Mouse (Mus musculus) lung, embryonic 14.5 days (tissue): ENCODE measurements around the gene Lingo2. TPM values are rescaled to one million over a fixed set of nuclear protein-coding genes. Genes with fewer than 3 reads are reported as not detected.

Experiments
- ATAC-seq: fragments of 200-750 bp; cut with Nextera tagmentation; 2 replicates; pipeline ENCODE4 v1.8.0; 2017; ENCODE audit warnings: mild to moderate bottlenecking, moderate TSS enrichment, moderate library complexity; ENCODE audit not compliant: insufficient read depth
- DNase-seq: peaks from one replicate; pipeline ENCODE4 v3.0.0-alpha.2; 2015
- H3K27ac ChIP-seq: fragments of 300-500 bp; sonication (generic); 2 replicates; pipeline ENCODE4 v1.5.1; 2014; ENCODE audit warnings: low read depth, mild to moderate bottlenecking, moderate library complexity
- H3K27me3 ChIP-seq: fragments of 300-500 bp; sonication (generic); 2 replicates; pipeline ENCODE4 v1.6.1; 2014; ENCODE audit warnings: low read length, control low read depth; ENCODE audit not compliant: insufficient read depth
- H3K36me3 ChIP-seq: fragments of 300-500 bp; sonication (generic); 2 replicates; pipeline ENCODE4 v1.6.1; 2014; ENCODE audit warnings: control low read depth; ENCODE audit not compliant: insufficient read depth
- H3K4me1 ChIP-seq: fragments of 300-500 bp; sonication (generic); 2 replicates; pipeline ENCODE4 v1.6.1; 2014; ENCODE audit warnings: antibody characterized with exemption, control low read depth; ENCODE audit not compliant: insufficient read depth
- H3K4me2 ChIP-seq: fragments of 300-500 bp; sonication (generic); 2 replicates; pipeline ENCODE4 v1.6.1; 2014; ENCODE audit warnings: mild to moderate bottlenecking
- H3K4me3 ChIP-seq: fragments of 300-500 bp; sonication (generic); 2 replicates; pipeline ENCODE4 v1.5.1; 2014; ENCODE audit warnings: low read depth, low read length
- H3K9ac ChIP-seq: fragments of 300-500 bp; sonication (generic); 2 replicates; pipeline ENCODE4 v1.6.1; 2014
- H3K9me3 ChIP-seq: fragments of 300-500 bp; sonication (generic); 2 replicates; pipeline ENCODE4 v1.6.1; 2016; ENCODE audit warnings: low read depth, low read length, control low read depth
- CTCF ChIP-seq: IDR thresholded peaks from 2 replicates; pipeline ENCODE4 v1.5.1; 2016; ENCODE audit warnings: antibody characterized with exemption, low read depth
- WGBS: fragments of 180-500 bp; shearing (Covaris S2); extraction: QIAGEN DNeasy Blood & Tissue Kit; methylation state at CpG from one replicate; pipeline ENCODE4 v1.1.7; 2014; 5-methylcytosine and 5-hydroxymethylcytosine counted together
- polyA plus RNA-seq: library from polyadenylated mRNA; unstranded; fragments of >200 nt; fragmentation: Nextera tagmentation; extraction: Ambion mirVana; gene quantifications from 2 replicates; pipeline ENCODE4 v1.2.1, GENCODE M21; 2014

The Lingo2 gene
- polyA plus RNA-seq, 1 experiment from 2014 or later = 0.16 TPM

DNA sequence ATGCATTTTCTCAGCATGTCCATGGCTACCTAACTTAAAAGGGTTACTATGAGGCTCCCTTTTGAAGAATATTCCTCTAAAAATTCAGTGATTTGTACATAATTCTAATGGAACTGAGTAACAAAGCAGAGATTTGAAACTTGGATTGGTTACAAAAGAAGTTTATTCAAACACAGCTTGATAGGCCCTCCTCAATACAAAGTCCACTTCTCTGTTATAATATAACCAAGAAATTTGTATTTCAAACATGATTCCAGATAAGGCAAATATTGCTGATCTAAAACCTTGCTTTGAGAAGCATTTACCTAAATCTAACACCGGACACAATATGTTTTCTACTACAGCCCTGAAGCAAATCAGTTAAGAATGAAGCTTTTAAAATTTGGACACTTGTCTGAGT lies 60.7 kb downstream of the Lingo2 start:
- Histone ChIP-seq H3K4me2 (no peak overlapping the region), H3K36me3 (no peaks in the 10 kb centered on the region), H3K9me3 (no peaks in the 10 kb centered on the region), H3K4me1 (no peaks in the 10 kb centered on the region), H3K27ac (no peak overlapping the region), H3K9ac (no peak overlapping the region), H3K4me3 (no peak overlapping the region), H3K27me3 (no peaks in the 10 kb centered on the region)
- DNase-seq (no peak), ATAC-seq (no peak)
- TF ChIP-seq CTCF = no peak
- WGBS = 69% methylated on average over 1 of the region's 1 CpGs

- 83% methylated on average over 3 of the region's 3 CpGs for WGBS
- TF ChIP-seq CTCF = no peak
- no peak overlapping the region for H3K4me3 ChIP-seq
- H3K9ac ChIP-seq = no peak overlapping the region
- H3K4me2 ChIP-seq = no peak overlapping the region
- no peak overlapping the region for H3K27ac ChIP-seq
- DNase-seq = no peak
- no peaks in the 10 kb centered on the region for H3K36me3 ChIP-seq
- no peaks in the 10 kb centered on the region for H3K9me3 ChIP-seq
- ATAC-seq = no peak
- H3K4me1 ChIP-seq = no peaks in the 10 kb centered on the region
- no peaks in the 10 kb centered on the region for H3K27me3 ChIP-seq
Observed at GRCm38 (mm10) chr4:36890365-36890764, 61.2 kb downstream of the Lingo2 start.

DNA sequence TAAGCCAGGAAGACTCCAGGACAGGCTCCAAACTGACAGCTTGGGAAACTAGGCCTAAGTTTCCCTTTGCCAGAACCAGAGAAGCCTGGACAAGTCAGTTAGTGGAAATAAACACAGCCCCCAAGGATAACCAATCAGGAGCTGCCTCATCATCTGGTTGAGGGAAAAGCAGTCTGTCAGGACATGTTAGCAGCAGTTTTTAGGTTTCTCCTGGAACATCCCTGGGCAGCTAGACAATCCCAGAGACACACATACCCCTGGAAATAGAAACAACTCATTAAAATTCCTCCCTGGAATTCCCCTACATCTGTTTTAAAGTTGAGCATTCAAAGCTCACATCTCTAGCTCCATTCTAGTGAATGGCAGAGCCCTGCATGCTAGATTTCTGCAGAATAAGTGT lies 76.8 kb downstream of the Lingo2 start:
- TF ChIP-seq CTCF = no peak
- no peaks in the 10 kb centered on the region for H3K36me3 ChIP-seq
- no peak overlapping the region for H3K9ac ChIP-seq
- H3K4me3 ChIP-seq = no peak overlapping the region
- H3K4me2 ChIP-seq = no peak overlapping the region
- no peak for ATAC-seq
- no peak overlapping the region for H3K27ac ChIP-seq
- no peaks in the 10 kb centered on the region for H3K9me3 ChIP-seq
- no peaks in the 10 kb centered on the region for H3K27me3 ChIP-seq
- no peak for DNase-seq
- no peaks in the 10 kb centered on the region for H3K4me1 ChIP-seq

GRCm38 (mm10) chr4:36824982-36825381 lies 126.6 kb downstream of the Lingo2 start:
- no peaks in the 10 kb centered on the region for H3K9me3 ChIP-seq
- no peak for ATAC-seq
- H3K9ac ChIP-seq = no peak overlapping the region
- H3K4me2 ChIP-seq = no peak overlapping the region
- H3K4me1 ChIP-seq = no peaks in the 10 kb centered on the region
- no peak for TF ChIP-seq CTCF
- no peak overlapping the region for H3K27ac ChIP-seq
- no peaks in the 10 kb centered on the region for H3K36me3 ChIP-seq
- no peak for DNase-seq
- no peaks in the 10 kb centered on the region for H3K27me3 ChIP-seq
- H3K4me3 ChIP-seq = no peak overlapping the region

- Histone ChIP-seq H3K9ac (no peak overlapping the region), H3K4me2 (no peak overlapping the region), H3K27me3 (no peaks in the 10 kb centered on the region), H3K36me3 (no peaks in the 10 kb centered on the region), H3K27ac (no peak overlapping the region), H3K4me3 (no peak overlapping the region), H3K9me3 (no peaks in the 10 kb centered on the region), H3K4me1 (no peaks in the 10 kb centered on the region)
- DNase-seq (no peak), ATAC-seq (no peak)
- no peak for TF ChIP-seq CTCF
Observed at GRCm38 (mm10) chr4:36821914-36822313, 129.6 kb downstream of the Lingo2 start.

DNA sequence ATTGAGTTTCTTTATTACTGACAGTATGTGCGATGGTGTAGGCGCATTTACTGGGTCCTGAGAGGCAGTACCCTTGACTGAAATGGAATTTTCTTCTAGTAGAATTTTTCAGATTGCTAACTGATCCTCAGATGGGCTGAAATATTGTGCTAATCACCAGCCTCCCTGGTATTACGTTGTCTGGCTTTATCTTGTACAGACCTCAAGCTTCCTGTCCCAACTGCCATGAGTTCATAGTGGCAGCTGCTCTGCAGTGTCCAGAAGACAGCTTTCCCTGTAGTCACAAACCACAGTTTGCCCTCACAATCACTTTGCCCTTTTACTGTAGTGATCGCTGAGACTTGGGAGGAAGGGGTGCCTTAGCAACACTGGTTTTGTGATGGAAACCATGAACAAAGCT lies 176.5 kb downstream of the Lingo2 start:
- no peaks in the 10 kb centered on the region for H3K9me3 ChIP-seq
- H3K4me1 ChIP-seq = no peaks in the 10 kb centered on the region
- no peak overlapping the region for H3K9ac ChIP-seq
- no peak overlapping the region for H3K4me2 ChIP-seq
- ATAC-seq = no peak
- H3K27ac ChIP-seq = no peak overlapping the region
- H3K27me3 ChIP-seq = no peaks in the 10 kb centered on the region
- no peaks in the 10 kb centered on the region for H3K36me3 ChIP-seq
- H3K4me3 ChIP-seq = no peak overlapping the region
- 72% methylated on average over 4 of the region's 4 CpGs for WGBS
- DNase-seq = no peak
- TF ChIP-seq CTCF = no peak

- H3K9me3 ChIP-seq = no peaks in the 10 kb centered on the region
- no peaks in the 10 kb centered on the region for H3K4me1 ChIP-seq
- no peak for TF ChIP-seq CTCF
- no peaks in the 10 kb centered on the region for H3K27me3 ChIP-seq
- no peak overlapping the region for H3K4me2 ChIP-seq
- WGBS = 54% methylated on average over 2 of the region's 2 CpGs
- H3K36me3 ChIP-seq = no peaks in the 10 kb centered on the region
- ATAC-seq (no peak), DNase-seq (no peak)
- H3K4me3 ChIP-seq = no peak overlapping the region
- H3K9ac ChIP-seq = no peak overlapping the region
- H3K27ac ChIP-seq = no peak overlapping the region
Observed at GRCm38 (mm10) chr4:36730691-36731090, 220.9 kb downstream of the Lingo2 start.

- ATAC-seq = no peak
- TF ChIP-seq CTCF = no peak
- DNase-seq = no peak
- H3K36me3 ChIP-seq = no peaks in the 10 kb centered on the region
- no peaks in the 10 kb centered on the region for H3K27me3 ChIP-seq
- H3K9ac ChIP-seq = no peak overlapping the region
- no peak overlapping the region for H3K4me3 ChIP-seq
- H3K9me3 ChIP-seq = no peaks in the 10 kb centered on the region
- no peak overlapping the region for H3K4me2 ChIP-seq
- H3K27ac ChIP-seq = no peak overlapping the region
- 78% methylated on average over 1 of the region's 1 CpGs for WGBS
- no peaks in the 10 kb centered on the region for H3K4me1 ChIP-seq
Observed at GRCm38 (mm10) chr4:36716411-36716810, 235.1 kb downstream of the Lingo2 start.
